11 mouse cellular contexts compared by ENCODE assay signal in the genomic region with DNA sequence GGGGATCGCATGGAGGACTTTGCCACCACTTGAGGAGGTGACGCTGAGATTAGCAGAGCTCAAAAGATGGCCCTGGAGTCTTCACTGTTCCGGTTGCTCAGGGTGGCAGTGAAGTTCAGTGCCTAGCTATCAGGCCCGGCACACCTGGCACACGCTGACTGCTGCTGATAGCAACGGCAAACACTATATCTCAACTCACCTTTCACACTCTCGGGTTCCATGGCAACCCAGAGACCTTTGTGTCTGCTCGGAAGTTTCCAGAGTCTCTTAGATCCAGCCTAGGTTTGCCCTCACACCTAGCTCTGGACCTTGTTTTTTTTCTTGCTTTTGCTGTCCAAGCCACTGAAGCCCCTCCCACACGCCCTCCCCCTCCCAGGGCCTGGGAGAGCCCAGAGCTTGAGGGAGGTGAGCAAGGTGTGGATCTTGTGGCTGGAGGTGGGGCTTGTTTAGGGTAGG. TPM values are rescaled to one million over a fixed set of nuclear protein-coding genes. Genes with fewer than 3 reads are reported as not detected.
DNase-seq lines count a peak whose midpoint lies in the region; ATAC-seq and TF ChIP-seq lines count a peak whose summit lies in the region.
"Had no signal": no experiment of that assay in that cellular context is flagged by ENCODE, and none has a peak within 500 bp of the region (broad histone marks: within the 10 kb centered on the region; RNA-seq: fewer than 3 reads in every experiment).

No protein-coding gene starts in this region.

- TF ChIP-seq CTCF in hindbrain, postnatal 0 days (IDR thresholded peaks at IDR 0.05; ENCODE audit: low read depth) = no peak
- TF ChIP-seq CTCF in layer of hippocampus, adult 2 months (conservative IDR thresholded peaks at IDR 0.05) = no peak

- peaks cover 6% of the 10 kb centered on the region; the same call in 1 of the 2 replicates for H3K4me1 ChIP-seq in intestine, embryonic 14.5 days (replicated peaks; ENCODE audit: control insufficient read depth, insufficient read depth, low read length)
- no peaks in the 10 kb centered on the region for H3K4me1 ChIP-seq in hindbrain, postnatal 0 days (ENCODE audit: insufficient read depth, low read length)

- no peak overlapping the region for H3K4me3 ChIP-seq in intestine, embryonic 14.5 days (ENCODE audit: low read depth, low read length)
- no peak overlapping the region for H3K4me3 ChIP-seq in hindbrain, postnatal 0 days (ENCODE audit: low read length)
- H3K4me3 ChIP-seq in layer of hippocampus, adult 2 months = no peak overlapping the region
- H3K4me3 ChIP-seq: heart, embryonic 13.5 days had no signal

- no peaks in the 10 kb centered on the region for H3K36me3 ChIP-seq in intestine, embryonic 14.5 days (ENCODE audit: control insufficient read depth, insufficient read depth, low read length)
- no peaks in the 10 kb centered on the region for H3K36me3 ChIP-seq in hindbrain, postnatal 0 days (ENCODE audit: insufficient read depth, low read length)
- H3K36me3 ChIP-seq: heart, embryonic 13.5 days had no signal

- peak; percentile 46 for DNase-seq in cerebellum, adult 11-12 months
- no peak for DNase-seq in cerebellum, adult 11 months
- peak; percentile 51 for DNase-seq in ES-CJ7 (ENCODE audit: low read depth, low spot score)
- DNase-seq in intestine, embryonic 14.5 days (ENCODE audit: low spot score) = no peak
- DNase-seq in lung, postnatal 36 days = peak; percentile 40
- no peak for DNase-seq in hindbrain, postnatal 0 days (ENCODE audit: low spot score)
- DNase-seq in layer of hippocampus, adult 2 months (ENCODE audit: low spot score in 2 of 2) = no peak
- no peak for DNase-seq in layer of hippocampus, postnatal 25 days (ENCODE audit: extremely low spot score in 1 of 2, low spot score in 1 of 2)
- DNase-seq: cerebellum, adult 8-10 months had no signal

- whole genome bisulfite sequencing in intestine, embryonic 14.5 days = 51% methylated on average over 9 of the region's 9 CpGs
- 69% methylated on average over 9 of the region's 9 CpGs for WGBS in hindbrain, postnatal 0 days

- H3K4me2 ChIP-seq in intestine, embryonic 14.5 days (ENCODE audit: low read length) = no peak overlapping the region
- no peak overlapping the region for H3K4me2 ChIP-seq in hindbrain, postnatal 0 days (ENCODE audit: low read depth, low read length)
- H3K4me2 ChIP-seq: heart, embryonic 13.5 days had no signal

- H3K27me3 ChIP-seq in intestine, embryonic 14.5 days (replicated peaks; ENCODE audit: control insufficient read depth, insufficient read depth, low read length) = 0 out of 2 replicates have a peak, but pooled peaks cover 5% of the 10 kb centered on the region
- no peaks in the 10 kb centered on the region for H3K27me3 ChIP-seq in hindbrain, postnatal 0 days (ENCODE audit: insufficient read depth, low read length)

- no peaks in the 10 kb centered on the region for H3K9me3 ChIP-seq in intestine, embryonic 14.5 days (ENCODE audit: control insufficient read depth, low read length)
- no peaks in the 10 kb centered on the region for H3K9me3 ChIP-seq in hindbrain, postnatal 0 days (ENCODE audit: low read length)
- H3K9me3 ChIP-seq: heart, embryonic 13.5 days had no signal

- H3K27ac ChIP-seq in intestine, embryonic 14.5 days (ENCODE audit: low read depth) = no peak overlapping the region
- no peak overlapping the region for H3K27ac ChIP-seq in hindbrain, postnatal 0 days
- H3K27ac ChIP-seq in layer of hippocampus, adult 2 months = no peak overlapping the region
- H3K27ac ChIP-seq: heart, embryonic 13.5 days had no signal

- no peak overlapping the region for H3K9ac ChIP-seq in intestine, embryonic 14.5 days (ENCODE audit: low read length)
- H3K9ac ChIP-seq in hindbrain, postnatal 0 days (replicated peaks; ENCODE audit: low read length) = no peak overlapping the region
- H3K9ac ChIP-seq: heart, embryonic 13.5 days had no signal

- ATAC-seq in intestine, embryonic 14.5 days (replicated peaks; ENCODE audit: low FRiP score, low TSS enrichment, low read depth) = peak; percentile 20; the same call in 1 of the 2 replicates
- no peak for ATAC-seq in hindbrain, postnatal 0 days
- ATAC-seq: hindbrain, embryonic 16.5 days had no signal

RNA-seq across cellular contexts. Expression of a gene that starts 3.6 kb away (rescaled TPM):
- 1.5 and 1.8 TPM in 2 replicates for polyA plus RNA-seq in intestine, embryonic 14.5 days (2014; fragmentation: Nextera tagmentation; extraction: Ambion mirVana)
- 69.3 and 71.2 TPM in 2 replicates for total RNA-seq in hindbrain, postnatal 0 days (2014; rRNA removed)
- polyA plus RNA-seq in hindbrain, postnatal 0 days (2015; fragmentation: Nextera tagmentation; extraction: Ambion mirVana) = 30.8 and 34.5 TPM in 2 replicates
- 10 to 100 TPM; 27.0 to 31.7 TPM for total RNA-seq in layer of hippocampus, adult 2 months (2021)
- total RNA-seq in layer of hippocampus, postnatal 25 days (2021) = 10 to 100 TPM; 29.3 to 33.8 TPM

RNA-seq across cellular contexts. Expression of a gene that starts 20.1 kb away (rescaled TPM):
- 17.1 and 18.0 TPM in 2 replicates for polyA plus RNA-seq in intestine, embryonic 14.5 days (2014; fragmentation: Nextera tagmentation; extraction: Ambion mirVana)
- total RNA-seq in hindbrain, postnatal 0 days (2014; rRNA removed) = 52.0 and 110 TPM in 2 replicates
- 36.0 and 38.2 TPM in 2 replicates for polyA plus RNA-seq in hindbrain, postnatal 0 days (2015; fragmentation: Nextera tagmentation; extraction: Ambion mirVana)
- 10 to 100 TPM; 32.7 to 38.7 TPM for total RNA-seq in layer of hippocampus, adult 2 months (2021)
- 10 to 100 TPM; 33.9 to 35.0 TPM for total RNA-seq in layer of hippocampus, postnatal 25 days (2021)

RNA-seq across cellular contexts. Expression of a gene that starts 23.9 kb away (rescaled TPM):
- polyA plus RNA-seq in intestine, embryonic 14.5 days (2014; fragmentation: Nextera tagmentation; extraction: Ambion mirVana) = 93.8 and 99.9 TPM in 2 replicates
- 32.5 and 45.2 TPM in 2 replicates for total RNA-seq in hindbrain, postnatal 0 days (2014; rRNA removed)
- polyA plus RNA-seq in hindbrain, postnatal 0 days (2015; fragmentation: Nextera tagmentation; extraction: Ambion mirVana) = 115 and 121 TPM in 2 replicates
- 10 to 100 TPM; 49.8 to 52.2 TPM for total RNA-seq in layer of hippocampus, adult 2 months (2021)
- total RNA-seq in layer of hippocampus, postnatal 25 days (2021) = 10 to 100 TPM; 44.9 to 45.8 TPM

RNA-seq across cellular contexts. Expression of a gene that starts 59.9 kb away (rescaled TPM):
- polyA plus RNA-seq in intestine, embryonic 14.5 days (2014; fragmentation: Nextera tagmentation; extraction: Ambion mirVana) = 26.4 and 27.7 TPM in 2 replicates
- total RNA-seq in hindbrain, postnatal 0 days (2014; rRNA removed) = 104 and 110 TPM in 2 replicates
- polyA plus RNA-seq in hindbrain, postnatal 0 days (2015; fragmentation: Nextera tagmentation; extraction: Ambion mirVana) = 94.0 and 95.1 TPM in 2 replicates
- 10 to 100 TPM; 36.8 to 42.2 TPM for total RNA-seq in layer of hippocampus, adult 2 months (2021)
- total RNA-seq in layer of hippocampus, postnatal 25 days (2021) = 10 to 100 TPM; 41.2 to 47.2 TPM

Comparison
In these comparisons a context has a peak if more than half of its experiments do, and no peak if none do; other contexts are left out.
1. DNase-seq: peak in cerebellum, adult 11-12 months (single experiment), ES-CJ7 (single experiment) and lung, postnatal 36 days (single experiment); none in cerebellum, adult 11 months (single experiment), intestine, embryonic 14.5 days (single experiment), hindbrain, postnatal 0 days (single experiment), layer of hippocampus, adult 2 months (0 of 2) and layer of hippocampus, postnatal 25 days (0 of 2).